Mouse (Mus musculus): ENCODE data around the gene Ptdss2. TPM values are rescaled to one million over a fixed set of nuclear protein-coding genes. Genes with fewer than 3 reads are reported as not detected.
A peak's percentile ranks its signal among the peaks of the same experiment; 100 is the strongest.

The Ptdss2 gene
- polyA plus RNA-seq, 1 experiment from 2014 or later: 70.9 TPM

GRCm38 (mm10) chr7:141115874-141116273 is 6.3 kb upstream of the Ptdss2 start:
- Histone ChIP-seq H3K4me1 (replicated peaks; ENCODE audit: control insufficient read depth, insufficient read depth, low read length) (no peaks in the 10 kb centered on the region), H3K36me3 (ENCODE audit: control insufficient read depth, insufficient read depth, low read length) (no peaks in the 10 kb centered on the region), H3K4me3 (ENCODE audit: low read depth, low read length) (no peak overlapping the region), H3K27me3 (ENCODE audit: control insufficient read depth, insufficient read depth, low read length) (no peaks in the 10 kb centered on the region; the same call in 1 of the 2 replicates), H3K9ac (ENCODE audit: low read length) (no peak overlapping the region), H3K27ac (ENCODE audit: low read depth, low read length) (no peak overlapping the region), H3K4me2 (ENCODE audit: low read depth, low read length, severe bottlenecking) (no peak overlapping the region), H3K9me3 (ENCODE audit: control insufficient read depth, low read length) (no peaks in the 10 kb centered on the region)
- DNase-seq (ENCODE audit: low spot score) (no peak), ATAC-seq (replicated peaks; ENCODE audit: low FRiP score) (no peak)
- 89% methylated on average over 9 of the region's 9 CpGs for WGBS

DNA sequence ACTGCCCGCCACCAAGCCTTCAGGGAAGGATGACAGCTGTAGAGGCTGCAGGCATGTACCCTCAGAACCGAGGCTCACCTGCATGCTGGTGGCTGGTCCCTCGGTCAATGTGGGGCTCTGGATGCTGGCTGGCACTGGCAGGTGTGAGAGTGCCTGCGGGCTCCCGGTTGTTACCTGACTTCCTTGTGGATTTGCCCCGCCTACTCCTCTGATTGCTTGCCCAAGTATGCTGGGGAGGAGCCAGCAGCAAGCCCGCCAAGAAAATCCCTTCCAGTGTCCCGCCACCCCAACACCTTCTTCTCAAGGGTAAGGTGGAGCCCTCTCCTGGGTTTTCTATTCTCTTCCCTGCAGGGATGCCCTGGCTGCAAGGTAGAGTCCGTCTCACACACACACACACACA is 4.5 kb upstream of the Ptdss2 start, which contains the start of gene Ano9:
Gene Ano9, minus strand, starts transcription at position 171 of the 400 bp plus-strand sequence.
- no peak within 1 kb of the TSS for H3K27ac ChIP-seq (ENCODE audit: low read depth, low read length)
- H3K9ac ChIP-seq (ENCODE audit: low read length): no peak within 1 kb of the TSS
- ATAC-seq (replicated peaks; ENCODE audit: low FRiP score): no peak
- H3K4me1 ChIP-seq (replicated peaks; ENCODE audit: control insufficient read depth, insufficient read depth, low read length): no peaks in the 10 kb centered on the region
- H3K4me3 ChIP-seq (ENCODE audit: low read depth, low read length): no peak within 1 kb of the TSS
- no peaks in the 10 kb centered on the region for H3K9me3 ChIP-seq (ENCODE audit: control insufficient read depth, low read length)
- 12% methylated on average over 9 of the region's 9 CpGs for WGBS
- no peaks in the 10 kb centered on the region; the same call in 1 of the 2 replicates for H3K27me3 ChIP-seq (ENCODE audit: control insufficient read depth, insufficient read depth, low read length)
- H3K4me2 ChIP-seq (ENCODE audit: low read depth, low read length, severe bottlenecking): no peak within 1 kb of the TSS
- no peaks in the 10 kb centered on the region for H3K36me3 ChIP-seq (ENCODE audit: control insufficient read depth, insufficient read depth, low read length)
- DNase-seq (ENCODE audit: low spot score): no peak

DNA sequence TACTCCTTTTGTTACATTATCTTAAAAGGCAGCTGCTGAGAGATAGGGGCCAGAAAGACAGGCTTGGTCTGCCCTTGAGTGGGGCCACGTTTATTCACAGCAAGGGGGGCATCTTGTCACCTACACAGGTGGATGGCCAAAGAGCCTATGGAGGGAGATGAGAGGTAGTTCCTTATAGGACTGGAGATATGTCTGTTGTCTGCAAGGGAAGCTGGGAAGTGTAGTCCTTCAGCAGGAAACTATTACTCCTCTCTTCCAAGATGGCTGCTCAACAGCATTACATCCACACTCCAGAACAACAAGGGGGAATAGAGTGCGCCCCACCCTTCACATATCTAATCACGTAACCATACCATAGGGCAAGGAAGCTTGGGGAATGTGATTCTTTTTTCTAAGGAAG is 2.7 kb upstream of the Ptdss2 start:
- no peaks in the 10 kb centered on the region for H3K36me3 ChIP-seq (ENCODE audit: control insufficient read depth, insufficient read depth, low read length)
- H3K4me1 ChIP-seq (replicated peaks; ENCODE audit: control insufficient read depth, insufficient read depth, low read length): no peaks in the 10 kb centered on the region
- DNase-seq (ENCODE audit: low spot score) (no peak), ATAC-seq (replicated peaks; ENCODE audit: low FRiP score) (no peak)
- no peak overlapping the region for H3K4me2 ChIP-seq (ENCODE audit: low read depth, low read length, severe bottlenecking)
- H3K4me3 ChIP-seq (ENCODE audit: low read depth, low read length): no peak overlapping the region
- no peak overlapping the region for H3K9ac ChIP-seq (ENCODE audit: low read length)
- no peak overlapping the region for H3K27ac ChIP-seq (ENCODE audit: low read depth, low read length)
- H3K9me3 ChIP-seq (ENCODE audit: control insufficient read depth, low read length): no peaks in the 10 kb centered on the region
- 71% methylated on average over 3 of the region's 3 CpGs for WGBS
- H3K27me3 ChIP-seq (ENCODE audit: control insufficient read depth, insufficient read depth, low read length): no peaks in the 10 kb centered on the region; the same call in 1 of the 2 replicates

GRCm38 (mm10) chr7:141120605-141121004 is 1.6 kb upstream of the Ptdss2 start:
- Histone ChIP-seq H3K27ac (ENCODE audit: low read depth, low read length) (no peak overlapping the region), H3K27me3 (ENCODE audit: control insufficient read depth, insufficient read depth, low read length) (no peaks in the 10 kb centered on the region; the same call in 1 of the 2 replicates), H3K36me3 (ENCODE audit: control insufficient read depth, insufficient read depth, low read length) (no peaks in the 10 kb centered on the region), H3K9me3 (ENCODE audit: control insufficient read depth, low read length) (no peaks in the 10 kb centered on the region), H3K4me2 (ENCODE audit: low read depth, low read length, severe bottlenecking) (no peak overlapping the region), H3K4me3 (ENCODE audit: low read depth, low read length) (no peak overlapping the region), H3K9ac (ENCODE audit: low read length) (no peak overlapping the region), H3K4me1 (replicated peaks; ENCODE audit: control insufficient read depth, insufficient read depth, low read length) (no peaks in the 10 kb centered on the region)
- WGBS: 87% methylated on average over 3 of the region's 3 CpGs
- ATAC-seq (replicated peaks; ENCODE audit: low FRiP score) (no peak), DNase-seq (ENCODE audit: low spot score) (no peak)

- WGBS: 80% methylated on average over 5 of the region's 5 CpGs
- H3K9ac ChIP-seq (ENCODE audit: low read length): no peak overlapping the region
- no peak overlapping the region for H3K27ac ChIP-seq (ENCODE audit: low read depth, low read length)
- no peak overlapping the region for H3K4me3 ChIP-seq (ENCODE audit: low read depth, low read length)
- no peaks in the 10 kb centered on the region for H3K4me1 ChIP-seq (replicated peaks; ENCODE audit: control insufficient read depth, insufficient read depth, low read length)
- H3K27me3 ChIP-seq (ENCODE audit: control insufficient read depth, insufficient read depth, low read length): no peaks in the 10 kb centered on the region; the same call in 1 of the 2 replicates
- no peaks in the 10 kb centered on the region for H3K9me3 ChIP-seq (ENCODE audit: control insufficient read depth, low read length)
- ATAC-seq (replicated peaks; ENCODE audit: low FRiP score): no peak
- no peaks in the 10 kb centered on the region for H3K36me3 ChIP-seq (ENCODE audit: control insufficient read depth, insufficient read depth, low read length)
- H3K4me2 ChIP-seq (ENCODE audit: low read depth, low read length, severe bottlenecking): no peak overlapping the region
- no peak for DNase-seq (ENCODE audit: low spot score)
These were observed 1.1 kb upstream of the Ptdss2 start for GRCm38 (mm10) chr7:141121051-141121531.

DNA sequence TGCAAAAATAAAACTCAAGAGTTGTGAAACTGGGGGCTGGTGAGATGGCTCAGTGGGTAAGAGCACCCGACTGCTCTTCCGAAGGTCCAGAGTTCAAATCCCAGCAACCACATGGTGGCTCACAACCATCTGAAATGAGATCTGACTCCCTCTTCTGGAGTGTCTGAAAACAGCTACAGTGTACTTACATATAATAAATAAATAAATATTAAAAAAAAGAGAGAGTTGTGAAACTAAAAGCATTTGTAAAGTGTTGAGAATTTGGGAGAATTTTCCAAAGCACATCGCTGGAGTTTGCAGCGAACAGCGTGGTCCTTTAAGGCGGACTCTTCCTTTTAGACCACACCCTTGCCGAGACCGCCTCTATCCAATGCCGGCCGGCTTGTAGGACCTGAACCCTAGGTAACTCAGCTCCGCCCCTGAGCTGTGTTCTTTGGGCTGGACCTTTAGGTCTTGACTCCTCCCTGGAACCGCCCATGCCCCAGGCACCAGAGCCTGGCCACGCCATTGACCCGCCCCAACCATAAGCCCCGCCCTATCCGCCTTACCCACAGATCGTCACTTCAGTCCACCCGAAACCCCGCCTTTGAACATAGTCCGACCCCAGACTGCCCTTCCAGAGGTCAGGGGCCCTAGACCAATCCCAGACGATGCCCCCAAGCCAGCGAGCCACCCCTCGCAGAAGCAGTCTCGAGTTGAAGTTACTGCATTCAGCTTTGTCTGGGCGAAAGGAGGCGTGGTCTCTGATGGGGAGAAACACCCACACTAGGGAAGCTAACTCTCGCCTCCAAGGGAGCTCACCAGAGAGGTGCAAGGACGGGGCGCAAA is 721 bp downstream of the Ptdss2 start:
- WGBS: 1% methylated on average over 29 of the region's 29 CpGs
- DNase-seq (ENCODE audit: low spot score) (peak; percentile 97), ATAC-seq (replicated peaks; ENCODE audit: low FRiP score) (peak; percentile 97)
- H3K9ac ChIP-seq (ENCODE audit: low read length): peak overlapping the region; percentile 59
- no peaks in the 10 kb centered on the region for H3K27me3 ChIP-seq (ENCODE audit: control insufficient read depth, insufficient read depth, low read length)
- no peaks in the 10 kb centered on the region for H3K4me1 ChIP-seq (replicated peaks; ENCODE audit: control insufficient read depth, insufficient read depth, low read length)
- H3K27ac ChIP-seq (ENCODE audit: low read depth, low read length): peak overlapping the region; percentile 59
- H3K4me3 ChIP-seq (ENCODE audit: low read depth, low read length): peak overlapping the region; percentile 43
- no peaks in the 10 kb centered on the region for H3K9me3 ChIP-seq (ENCODE audit: control insufficient read depth, low read length)
- no peaks in the 10 kb centered on the region for H3K36me3 ChIP-seq (ENCODE audit: control insufficient read depth, insufficient read depth, low read length)
- peak overlapping the region; percentile 64 for H3K4me2 ChIP-seq (ENCODE audit: low read depth, low read length, severe bottlenecking)

GRCm38 (mm10) chr7:141123517-141123856 is 1.3 kb downstream of the Ptdss2 start:
- no peaks in the 10 kb centered on the region for H3K4me1 ChIP-seq (replicated peaks; ENCODE audit: control insufficient read depth, insufficient read depth, low read length)
- peak overlapping the region; percentile 59 for H3K9ac ChIP-seq (ENCODE audit: low read length)
- peak overlapping the region; percentile 59 for H3K27ac ChIP-seq (ENCODE audit: low read depth, low read length)
- no peaks in the 10 kb centered on the region for H3K36me3 ChIP-seq (ENCODE audit: control insufficient read depth, insufficient read depth, low read length)
- H3K4me3 ChIP-seq (ENCODE audit: low read depth, low read length): peak overlapping the region; percentile 43
- 3% methylated on average over 15 of the region's 15 CpGs for WGBS
- H3K4me2 ChIP-seq (ENCODE audit: low read depth, low read length, severe bottlenecking): peak overlapping the region; percentile 64
- DNase-seq (ENCODE audit: low spot score): no peak
- no peaks in the 10 kb centered on the region for H3K9me3 ChIP-seq (ENCODE audit: control insufficient read depth, low read length)
- no peak for ATAC-seq (replicated peaks; ENCODE audit: low FRiP score)
- no peaks in the 10 kb centered on the region for H3K27me3 ChIP-seq (ENCODE audit: control insufficient read depth, insufficient read depth, low read length)

GRCm38 (mm10) chr7:141131024-141131820 is 9.0 kb downstream of the Ptdss2 start:
- peak overlapping the region; percentile 75 for H3K4me3 ChIP-seq (ENCODE audit: low read depth, low read length)
- peak overlapping the region; percentile 76 for H3K4me2 ChIP-seq (ENCODE audit: low read depth, low read length, severe bottlenecking)
- H3K4me1 ChIP-seq (replicated peaks; ENCODE audit: control insufficient read depth, insufficient read depth, low read length): peaks cover 4% of the 10 kb centered on the region; the same call in 1 of the 2 replicates
- no peaks in the 10 kb centered on the region for H3K27me3 ChIP-seq (ENCODE audit: control insufficient read depth, insufficient read depth, low read length)
- H3K9me3 ChIP-seq (ENCODE audit: control insufficient read depth, low read length): no peaks in the 10 kb centered on the region
- H3K9ac ChIP-seq (ENCODE audit: low read length): peak overlapping the region; percentile 79
- ATAC-seq (replicated peaks; ENCODE audit: low FRiP score) (peak; percentile 99), DNase-seq (ENCODE audit: low spot score) (peak; percentile 98)
- peaks cover 3% of the 10 kb centered on the region; the same call in 1 of the 2 replicates for H3K36me3 ChIP-seq (ENCODE audit: control insufficient read depth, insufficient read depth, low read length)
- H3K27ac ChIP-seq (ENCODE audit: low read depth, low read length): no peak overlapping the region
- WGBS: under 1% methylated on average over 59 of the region's 59 CpGs

All from forebrain, embryonic 11.5 days (tissue).